Mouse (Mus musculus): Measurements from ENCODE around the gene Gtf2h5.

- TF ChIP-seq CTCF (IDR thresholded peaks at IDR 0.05; ENCODE audit: control insufficient read depth, insufficient read depth, insufficient replicate concordance, low read depth, low read length) (no peak), POLR2A (IDR thresholded peaks at IDR 0.05; ENCODE audit: control insufficient read depth, low read depth, low read length) (no peak)
These were observed 45.9 kb downstream of the Gtf2h5 start for GRCm38 (mm10) chr17:6125441-6125840.

Measured in testis, adult 2 months (tissue).